Mouse (Mus musculus) brain, adult 10 weeks (tissue): ENCODE results near the gene Med12l. TPM values are rescaled to one million over a fixed set of nuclear protein-coding genes. Genes with fewer than 3 reads are reported as not detected.

Experiments used
- polyA plus RNA-seq: library from polyadenylated mRNA; stranded (reverse); fragments of 350-450 nt; fragmentation: Illumina TruSeq; extraction: RNeasy Lipid Tissue Mini Kit (QIAGEN cat#74804); gene quantifications from one replicate; pipeline ENCODE4 v1.2.3, GENCODE M21; 2015; ENCODE audit warnings: low read depth, low replicate concordance

Gene Med12l
- polyA plus RNA-seq, result 11.4 TPM

GRCm38 (mm10) chr3:59005271-59005995 lies at the start of gene Med12l:
Gene Med12l, plus strand, starts transcription at chr3:59005825.

GRCm38 (mm10) chr3:59101218-59101986 lies 95.8 kb downstream of the Med12l start, which contains the start of gene Gpr171:
Gene Gpr171, minus strand, starts transcription at chr3:59101821.

GRCm38 (mm10) chr3:59153424-59153823 lies 147.8 kb downstream of the Med12l start, which contains the start of gene P2ry14:
Gene P2ry14, minus strand, starts transcription at chr3:59153618.

GRCm38 (mm10) chr3:59194938-59195337 lies 189.3 kb downstream of the Med12l start, which contains the start of gene Gpr87:
Gene Gpr87, minus strand, starts transcription at chr3:59195104.

GRCm38 (mm10) chr3:59210727-59211126 lies 205.1 kb downstream of the Med12l start, which contains the start of gene P2ry13:
Gene P2ry13, minus strand, starts transcription at chr3:59210882.

GRCm38 (mm10) chr3:59262704-59263103 lies 257.1 kb downstream of the Med12l start, which contains the start of gene P2ry12:
Gene P2ry12, minus strand, starts transcription at chr3:59262871.

GRCm38 (mm10) chr3:59344065-59344905 lies 338.7 kb downstream of the Med12l start, which contains the start of gene Igsf10:
Gene Igsf10, minus strand, starts transcription at chr3:59344394.

Other genes with a start within 250 kb of the Med12l start
- gene Mindy4b-ps, start 183.5 kb upstream of the Med12l start, polyA plus RNA-seq, result 3.6 TPM
- gene Clrn1, start 120.5 kb upstream of the Med12l start, polyA plus RNA-seq, result 0.42 TPM
- not detected for gene Gpr171, start 96.0 kb downstream of the Med12l start, polyA plus RNA-seq
- gene P2ry14, start 147.8 kb downstream of the Med12l start, polyA plus RNA-seq, result 3.9 TPM
- gene Gpr87, start 189.3 kb downstream of the Med12l start, polyA plus RNA-seq, result not detected
- 14.0 TPM for gene P2ry13, start 205.1 kb downstream of the Med12l start, polyA plus RNA-seq